Mouse (Mus musculus): ENCODE results near the gene Klf12. TPM values are rescaled to one million over a fixed set of nuclear protein-coding genes. Genes with fewer than 3 reads are reported as not detected.

The Klf12 gene
- polyA plus RNA-seq, 1 experiment from 2014 or later: 49.1 TPM

GRCm38 (mm10) chr14:100113419-100113818 lies 171.1 kb downstream of the Klf12 start:
- no peaks in the 10 kb centered on the region for H3K27me3 ChIP-seq
- no peaks in the 10 kb centered on the region for H3K36me3 ChIP-seq
- no peak overlapping the region for H3K27ac ChIP-seq (replicated peaks)
- H3K4me2 ChIP-seq: no peak overlapping the region
- no peak overlapping the region for H3K9ac ChIP-seq
- no peaks in the 10 kb centered on the region for H3K9me3 ChIP-seq
- H3K4me1 ChIP-seq (replicated peaks): 0 out of 2 replicates have a peak, but pooled peaks cover 8% of the 10 kb centered on the region
- ATAC-seq (ENCODE audit: low FRiP score, low read depth): no peak
- no peak overlapping the region for H3K4me3 ChIP-seq
- 47% methylated on average over 6 of the region's 6 CpGs for WGBS

- Histone ChIP-seq H3K27me3 (no peaks in the 10 kb centered on the region), H3K9ac (no peak overlapping the region), H3K4me3 (no peak overlapping the region), H3K4me2 (no peak overlapping the region), H3K27ac (replicated peaks) (no peak overlapping the region), H3K9me3 (no peaks in the 10 kb centered on the region), H3K4me1 (replicated peaks) (0 out of 2 replicates have a peak, but pooled peaks cover 8% of the 10 kb centered on the region), H3K36me3 (no peaks in the 10 kb centered on the region)
- WGBS: 0% methylated on average over 1 of the region's 1 CpGs
- 0 out of 2 replicates have a peak, but pooled peaks have one; percentile 42 for ATAC-seq (ENCODE audit: low FRiP score, low read depth)
Observed at GRCm38 (mm10) chr14:100111735-100112134, 172.7 kb downstream of the Klf12 start.

- H3K27ac ChIP-seq (replicated peaks): no peak overlapping the region
- H3K4me2 ChIP-seq: no peak overlapping the region
- no peaks in the 10 kb centered on the region for H3K27me3 ChIP-seq
- no peak overlapping the region for H3K9ac ChIP-seq
- H3K4me1 ChIP-seq (replicated peaks): peaks cover 14% of the 10 kb centered on the region
- ATAC-seq (ENCODE audit: low FRiP score, low read depth): no peak
- no peak overlapping the region for H3K4me3 ChIP-seq
- H3K9me3 ChIP-seq: no peaks in the 10 kb centered on the region
- no peaks in the 10 kb centered on the region for H3K36me3 ChIP-seq
- WGBS: 24% methylated on average over 6 of the region's 6 CpGs
Observed at GRCm38 (mm10) chr14:100109563-100109962, 174.9 kb downstream of the Klf12 start.

GRCm38 (mm10) chr14:100105570-100105969 lies 178.9 kb downstream of the Klf12 start:
- Histone ChIP-seq H3K9me3 (no peaks in the 10 kb centered on the region), H3K4me2 (no peak overlapping the region), H3K36me3 (no peaks in the 10 kb centered on the region), H3K27me3 (no peaks in the 10 kb centered on the region), H3K4me3 (no peak overlapping the region), H3K4me1 (replicated peaks) (peaks cover 19% of the 10 kb centered on the region), H3K9ac (no peak overlapping the region), H3K27ac (replicated peaks) (no peak overlapping the region)
- 80% methylated on average over 10 of the region's 10 CpGs for WGBS
- ATAC-seq (ENCODE audit: low FRiP score, low read depth): no peak

GRCm38 (mm10) chr14:100104818-100105217 lies 179.7 kb downstream of the Klf12 start:
- Histone ChIP-seq H3K4me1 (replicated peaks) (peaks cover 19% of the 10 kb centered on the region), H3K27me3 (no peaks in the 10 kb centered on the region), H3K27ac (replicated peaks) (peak overlapping the region; percentile 41), H3K4me3 (no peak overlapping the region), H3K9ac (no peak overlapping the region), H3K4me2 (peak overlapping the region; percentile 14; the same call in 1 of the 2 replicates), H3K36me3 (no peaks in the 10 kb centered on the region), H3K9me3 (no peaks in the 10 kb centered on the region)
- ATAC-seq (ENCODE audit: low FRiP score, low read depth): peak; percentile 44; the same call in 1 of the 2 replicates
- 46% methylated on average over 12 of the region's 12 CpGs for WGBS

- no peak for ATAC-seq (ENCODE audit: low FRiP score, low read depth)
- Histone ChIP-seq H3K27me3 (no peaks in the 10 kb centered on the region), H3K27ac (replicated peaks) (no peak overlapping the region)
Observed at GRCm38 (mm10) chr14:100103818-100104217, 180.7 kb downstream of the Klf12 start.

GRCm38 (mm10) chr14:100097208-100098189 lies 187.0 kb downstream of the Klf12 start:
- no peak overlapping the region for H3K27ac ChIP-seq (replicated peaks)
- no peak for ATAC-seq (ENCODE audit: low FRiP score, low read depth)
- 71% methylated on average over 10 of the region's 10 CpGs for WGBS
- H3K27me3 ChIP-seq: no peaks in the 10 kb centered on the region
- no peaks in the 10 kb centered on the region for H3K9me3 ChIP-seq
- H3K4me2 ChIP-seq: no peak overlapping the region
- H3K4me1 ChIP-seq (replicated peaks): peaks cover 9% of the 10 kb centered on the region; the same call in 1 of the 2 replicates
- H3K4me3 ChIP-seq: no peak overlapping the region
- no peak overlapping the region for H3K9ac ChIP-seq
- H3K36me3 ChIP-seq: no peaks in the 10 kb centered on the region

More at GRCm38 (mm10) chr14:100103818-100104217, 180.7 kb downstream of the Klf12 start:
- WGBS: 44% methylated on average over 6 of the region's 6 CpGs
- Histone ChIP-seq H3K36me3 (no peaks in the 10 kb centered on the region), H3K9me3 (no peaks in the 10 kb centered on the region), H3K4me1 (replicated peaks) (peaks cover 19% of the 10 kb centered on the region), H3K4me3 (no peak overlapping the region), H3K4me2 (no peak overlapping the region), H3K9ac (no peak overlapping the region)

GRCm38 (mm10) chr14:100095730-100096129 lies 188.7 kb downstream of the Klf12 start:
- no peaks in the 10 kb centered on the region for H3K27me3 ChIP-seq
- WGBS: 83% methylated on average over 3 of the region's 3 CpGs
- no peak overlapping the region for H3K27ac ChIP-seq (replicated peaks)
- H3K4me2 ChIP-seq: no peak overlapping the region
- H3K9ac ChIP-seq: no peak overlapping the region
- no peaks in the 10 kb centered on the region for H3K9me3 ChIP-seq
- no peak for ATAC-seq (ENCODE audit: low FRiP score, low read depth)
- H3K36me3 ChIP-seq: no peaks in the 10 kb centered on the region
- peaks cover 9% of the 10 kb centered on the region; the same call in 1 of the 2 replicates for H3K4me1 ChIP-seq (replicated peaks)
- H3K4me3 ChIP-seq: no peak overlapping the region

- Histone ChIP-seq H3K4me3 (no peak overlapping the region), H3K9me3 (no peaks in the 10 kb centered on the region), H3K4me2 (no peak overlapping the region), H3K27me3 (no peaks in the 10 kb centered on the region), H3K4me1 (replicated peaks) (no peaks in the 10 kb centered on the region), H3K27ac (replicated peaks) (no peak overlapping the region), H3K9ac (no peak overlapping the region), H3K36me3 (no peaks in the 10 kb centered on the region)
- ATAC-seq (ENCODE audit: low FRiP score, low read depth): no peak
- 98% methylated on average over 1 of the region's 1 CpGs for WGBS
Observed at GRCm38 (mm10) chr14:100090517-100090916, 194.0 kb downstream of the Klf12 start.

GRCm38 (mm10) chr14:100079620-100080019 lies 204.9 kb downstream of the Klf12 start:
- no peak overlapping the region for H3K9ac ChIP-seq
- no peaks in the 10 kb centered on the region for H3K36me3 ChIP-seq
- WGBS: 80% methylated on average over 4 of the region's 4 CpGs
- peaks cover 7% of the 10 kb centered on the region; the same call in 1 of the 2 replicates for H3K4me1 ChIP-seq (replicated peaks)
- ATAC-seq (ENCODE audit: low FRiP score, low read depth): no peak
- H3K4me3 ChIP-seq: no peak overlapping the region
- H3K27me3 ChIP-seq: no peaks in the 10 kb centered on the region
- no peak overlapping the region for H3K4me2 ChIP-seq
- H3K27ac ChIP-seq (replicated peaks): no peak overlapping the region
- no peaks in the 10 kb centered on the region for H3K9me3 ChIP-seq

GRCm38 (mm10) chr14:100072431-100073195 lies 211.9 kb downstream of the Klf12 start:
- no peak overlapping the region for H3K9ac ChIP-seq
- WGBS: 84% methylated on average over 12 of the region's 12 CpGs
- no peak overlapping the region for H3K4me3 ChIP-seq
- H3K4me2 ChIP-seq: no peak overlapping the region
- no peaks in the 10 kb centered on the region for H3K36me3 ChIP-seq
- no peak for ATAC-seq (ENCODE audit: low FRiP score, low read depth)
- H3K27me3 ChIP-seq: no peaks in the 10 kb centered on the region
- no peak overlapping the region for H3K27ac ChIP-seq (replicated peaks)
- no peaks in the 10 kb centered on the region for H3K9me3 ChIP-seq
- H3K4me1 ChIP-seq (replicated peaks): peaks cover 13% of the 10 kb centered on the region; the same call in 1 of the 2 replicates
